Mouse (Mus musculus) thymus, adult 2 months (tissue): ENCODE measurements around the gene Mbtps1.

Source experiments
- CTCF ChIP-seq: fragments of 200-500 bp; IDR thresholded peaks from 2 replicates; pipeline ENCODE4 v1.5.1; 2012; ENCODE audit warnings: mild to moderate bottlenecking, control low read depth, low read length, moderate library complexity, borderline replicate concordance; ENCODE audit not compliant: control insufficient read depth, poor library complexity, insufficient read depth; ENCODE audit errors: extremely low read depth
- POLR2A ChIP-seq: fragments of 200-500 bp; IDR thresholded peaks from 2 replicates; pipeline ENCODE4 v1.6.1; 2012; ENCODE audit warnings: mild to moderate bottlenecking, low read length, control low read depth, moderate library complexity; ENCODE audit not compliant: control insufficient read depth, poor library complexity, insufficient read depth; ENCODE audit errors: extremely low read depth

DNA sequence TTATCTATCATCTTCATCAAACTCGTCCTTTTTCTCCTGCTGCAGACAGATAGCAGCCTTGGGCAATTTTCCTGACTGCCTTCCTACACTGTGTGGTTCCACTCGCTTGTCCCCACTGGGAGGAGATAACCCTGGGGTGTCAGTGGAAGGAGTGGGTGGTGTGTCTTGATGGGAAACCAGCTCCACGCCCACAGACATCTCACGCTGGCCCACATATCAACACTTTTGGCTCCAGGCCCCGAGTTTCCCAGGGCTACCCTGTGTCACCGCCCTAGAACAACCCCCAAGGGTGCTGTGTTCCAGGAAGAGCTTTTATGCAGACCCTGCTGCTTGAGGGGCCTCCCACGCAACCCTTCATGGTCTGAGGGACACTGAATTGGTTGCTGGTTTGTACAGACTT lies 94.8 kb downstream of the Mbtps1 start:
- no peak for TF ChIP-seq CTCF
- TF ChIP-seq POLR2A: no peak
